Mouse (Mus musculus) small intestine, adult 2 months (tissue): ENCODE measurements around the gene Tm6sf1.

Experiments used
- CTCF ChIP-seq: fragments of 200-500 bp; IDR thresholded peaks from 2 replicates; pipeline ENCODE4 v1.5.1; 2012; ENCODE audit warnings: low read depth, mild to moderate bottlenecking, control low read depth, inconsistent platforms, low read length, moderate library complexity, mixed read lengths; ENCODE audit not compliant: insufficient replicate concordance, insufficient read length; ENCODE audit errors: extremely low read depth
- POLR2A ChIP-seq: fragments of 200-500 bp; IDR thresholded peaks from 2 replicates; pipeline ENCODE4 v1.6.1; 2012; ENCODE audit warnings: low read depth, mild to moderate bottlenecking, control low read depth, inconsistent platforms, low read length, moderate library complexity

- TF ChIP-seq POLR2A, result no peak
- TF ChIP-seq CTCF, result no peak
These were observed 26.3 kb downstream of the Tm6sf1 start for GRCm38 (mm10) chr7:81885128-81885527.
